Mouse (Mus musculus) midbrain, embryonic 15.5 days (tissue): ENCODE data around the gene Birc2. TPM values are rescaled to one million over a fixed set of nuclear protein-coding genes. Genes with fewer than 3 reads are reported as not detected.
A peak's percentile ranks its signal among the peaks of the same experiment; 100 is the strongest.

ENCODE experiments used
- ATAC-seq: fragments of 200-750 bp; cut with Nextera tagmentation; replicated peaks from 2 replicates; pipeline ENCODE4 v1.8.0; 2017; ENCODE audit warnings: moderate TSS enrichment
- H3K27ac ChIP-seq: fragments of 300-500 bp; sonication (generic); 2 replicates; pipeline ENCODE4 v1.5.1; 2015; ENCODE audit warnings: mild to moderate bottlenecking, inconsistent platforms
- H3K27me3 ChIP-seq: fragments of 300-500 bp; sonication (generic); replicated peaks from 2 replicates; pipeline ENCODE4 v1.6.1; 2015; ENCODE audit warnings: inconsistent platforms
- H3K36me3 ChIP-seq: fragments of 300-500 bp; sonication (generic); replicated peaks from 2 replicates; pipeline ENCODE4 v1.6.1; 2015; ENCODE audit warnings: inconsistent platforms
- H3K4me1 ChIP-seq: fragments of 300-500 bp; sonication (generic); 2 replicates; pipeline ENCODE4 v1.6.1; 2015; ENCODE audit warnings: inconsistent platforms
- H3K4me2 ChIP-seq: fragments of 300-500 bp; sonication (generic); 2 replicates; pipeline ENCODE4 v1.6.1; 2015; ENCODE audit warnings: inconsistent platforms, mild to moderate bottlenecking, moderate library complexity
- H3K4me3 ChIP-seq: fragments of 300-500 bp; sonication (generic); 2 replicates; pipeline ENCODE4 v1.5.1; 2015; ENCODE audit warnings: mild to moderate bottlenecking, inconsistent platforms
- H3K9ac ChIP-seq: fragments of 300-500 bp; sonication (generic); 2 replicates; pipeline ENCODE4 v1.6.1; 2015; ENCODE audit warnings: mild to moderate bottlenecking, inconsistent platforms
- H3K9me3 ChIP-seq: fragments of 300-500 bp; sonication (generic); 2 replicates; pipeline ENCODE4 v1.6.1; 2016; ENCODE audit warnings: inconsistent platforms
- WGBS: fragments of 180-500 bp; shearing (Covaris S2); methylation state at CpG from one replicate; pipeline ENCODE4 v1.1.7; 2015; ENCODE audit warnings: mixed read lengths; 5-methylcytosine and 5-hydroxymethylcytosine counted together
- microRNA-seq: library from miRNA; unstranded; fragments of <30 nt; microRNA quantifications from one replicate; pipeline ENCODE4, GENCODE M21; 2016
- polyA plus RNA-seq: library from polyadenylated mRNA; unstranded; fragments of >200 nt; fragmentation: Nextera tagmentation; extraction: Ambion mirVana; gene quantifications from 2 replicates; pipeline ENCODE4 v1.2.1, GENCODE M21; 2015

Gene Birc2
- polyA plus RNA-seq, 1 experiment from 2014 or later = 45.5 TPM

DNA sequence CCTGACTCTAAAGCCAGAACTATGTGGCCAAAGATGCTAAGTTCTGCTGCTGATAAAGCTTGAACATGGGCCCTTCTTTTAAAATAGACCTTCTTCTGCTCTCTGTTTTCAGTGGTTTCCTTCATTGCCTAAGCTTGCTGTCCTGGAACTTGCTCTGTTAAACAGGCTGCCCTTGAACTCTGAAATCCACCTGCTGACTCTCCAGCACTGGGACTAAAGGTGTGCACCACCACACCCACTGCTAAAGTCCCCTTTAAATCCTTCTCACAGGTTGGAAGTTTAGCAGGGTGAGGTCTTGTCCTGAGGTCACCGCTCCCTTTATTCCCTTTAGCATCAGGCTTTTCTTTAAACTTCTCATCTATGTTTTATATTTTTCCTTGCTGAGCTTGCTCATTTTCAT, 59.9 kb downstream of the Birc2 start:
- ATAC-seq = no peak
- H3K27me3 ChIP-seq = no peaks in the 10 kb centered on the region
- no peaks in the 10 kb centered on the region for H3K4me1 ChIP-seq
- 100% methylated on average over 1 of the region's 1 CpGs for WGBS
- H3K27ac ChIP-seq = no peak overlapping the region
- H3K9me3 ChIP-seq = no peaks in the 10 kb centered on the region
- no peak overlapping the region for H3K4me3 ChIP-seq
- no peak overlapping the region for H3K4me2 ChIP-seq
- no peak overlapping the region for H3K9ac ChIP-seq
- no peaks in the 10 kb centered on the region for H3K36me3 ChIP-seq

DNA sequence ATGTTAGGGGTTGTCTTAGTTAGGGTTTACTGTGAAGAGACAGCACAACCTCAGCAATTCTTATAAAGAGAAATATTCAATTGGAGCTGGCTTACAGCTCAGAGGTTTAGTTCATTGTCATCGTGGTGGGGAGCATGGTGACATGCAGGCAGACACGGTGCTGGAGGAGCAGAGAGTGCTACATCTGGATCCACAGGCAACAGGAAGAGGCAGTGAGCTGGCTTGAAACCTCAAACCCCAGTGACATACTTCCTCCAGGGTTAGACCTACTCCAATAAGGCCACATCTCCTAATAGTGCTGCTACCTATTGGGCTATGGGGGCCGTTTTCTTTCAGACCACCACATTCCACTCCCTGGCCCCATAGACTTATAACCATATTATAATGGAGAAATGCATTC, 60.9 kb downstream of the Birc2 start:
- ATAC-seq = no peak
- no peaks in the 10 kb centered on the region for H3K36me3 ChIP-seq
- 66% methylated on average over 3 of the region's 3 CpGs for WGBS
- no peaks in the 10 kb centered on the region for H3K27me3 ChIP-seq
- H3K4me2 ChIP-seq = no peak overlapping the region
- no peaks in the 10 kb centered on the region for H3K4me1 ChIP-seq
- H3K9me3 ChIP-seq = no peaks in the 10 kb centered on the region
- no peak overlapping the region for H3K27ac ChIP-seq
- H3K9ac ChIP-seq = no peak overlapping the region
- no peak overlapping the region for H3K4me3 ChIP-seq

DNA sequence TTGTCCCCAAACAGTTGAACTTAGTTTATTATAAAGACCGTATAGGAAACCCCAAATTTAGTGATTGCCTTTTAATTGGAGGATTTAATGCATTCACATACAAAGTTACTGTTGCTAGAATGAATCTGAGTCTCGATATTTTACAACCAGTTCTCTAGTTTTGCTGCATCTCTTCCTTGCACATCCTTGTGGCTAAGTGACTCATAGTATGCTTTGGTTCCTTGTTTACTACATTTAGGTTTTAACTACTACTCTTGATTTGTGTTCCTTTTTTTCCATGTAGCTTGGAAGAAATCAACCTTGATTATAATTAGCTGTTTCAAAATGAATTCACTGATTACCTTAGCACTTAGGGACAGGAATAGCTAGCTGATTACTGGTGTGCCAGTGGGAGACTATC, 61.9 kb downstream of the Birc2 start:
- no peaks in the 10 kb centered on the region for H3K36me3 ChIP-seq
- no peak overlapping the region for H3K4me3 ChIP-seq
- H3K4me2 ChIP-seq = no peak overlapping the region
- no peaks in the 10 kb centered on the region for H3K27me3 ChIP-seq
- no peak overlapping the region for H3K9ac ChIP-seq
- no peak for ATAC-seq
- no peaks in the 10 kb centered on the region for H3K4me1 ChIP-seq
- no peaks in the 10 kb centered on the region for H3K9me3 ChIP-seq
- WGBS = 93% methylated on average over 2 of the region's 2 CpGs
- no peak overlapping the region for H3K27ac ChIP-seq

- Histone ChIP-seq H3K9me3 (no peaks in the 10 kb centered on the region), H3K9ac (no peak overlapping the region), H3K4me3 (no peak overlapping the region), H3K4me1 (no peaks in the 10 kb centered on the region), H3K4me2 (no peak overlapping the region), H3K27ac (no peak overlapping the region), H3K36me3 (no peaks in the 10 kb centered on the region), H3K27me3 (no peaks in the 10 kb centered on the region)
- ATAC-seq = no peak
- 85% methylated on average over 10 of the region's 10 CpGs for WGBS
Observed at GRCm38 (mm10) chr9:7774538-7774937, 62.3 kb downstream of the Birc2 start.

GRCm38 (mm10) chr9:7773686-7774085, 63.2 kb downstream of the Birc2 start:
- Histone ChIP-seq H3K4me1 (no peaks in the 10 kb centered on the region), H3K4me2 (no peak overlapping the region), H3K4me3 (no peak overlapping the region), H3K36me3 (no peaks in the 10 kb centered on the region), H3K9ac (no peak overlapping the region), H3K9me3 (no peaks in the 10 kb centered on the region), H3K27me3 (no peaks in the 10 kb centered on the region), H3K27ac (no peak overlapping the region)
- WGBS = 94% methylated on average over 5 of the region's 5 CpGs
- no peak for ATAC-seq

- H3K36me3 ChIP-seq = no peaks in the 10 kb centered on the region
- H3K9ac ChIP-seq = no peak overlapping the region
- no peak overlapping the region for H3K4me3 ChIP-seq
- 65% methylated on average over 4 of the region's 4 CpGs for WGBS
- H3K4me2 ChIP-seq = no peak overlapping the region
- peak; percentile 51; the same call in 1 of the 2 replicates for ATAC-seq
- H3K4me1 ChIP-seq = peaks cover 1% of the 10 kb centered on the region
- H3K9me3 ChIP-seq = no peaks in the 10 kb centered on the region
- no peaks in the 10 kb centered on the region for H3K27me3 ChIP-seq
- H3K27ac ChIP-seq = no peak overlapping the region
Observed at GRCm38 (mm10) chr9:7772773-7773454, 64.0 kb downstream of the Birc2 start.

DNA sequence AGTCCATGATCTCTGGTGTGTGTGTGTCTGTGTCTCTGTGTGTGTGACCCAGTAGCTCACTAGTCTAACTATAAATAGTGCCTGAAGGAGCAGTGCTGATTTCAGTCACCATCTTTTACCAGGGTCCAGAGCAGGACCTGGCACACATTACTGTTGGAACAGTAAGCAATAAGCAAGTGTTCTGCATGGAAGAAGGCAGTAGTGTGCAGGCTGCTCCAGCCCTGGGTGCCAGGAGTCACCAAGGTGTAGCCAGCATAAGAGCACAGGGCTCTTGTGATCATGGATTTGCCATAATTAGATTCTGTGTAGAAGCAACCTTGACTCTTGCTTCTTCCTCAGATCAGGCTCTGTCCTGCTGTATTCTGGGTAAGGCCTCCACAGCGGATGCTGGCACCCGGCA, 64.5 kb downstream of the Birc2 start:
- 78% methylated on average over 2 of the region's 2 CpGs for whole genome bisulfite sequencing
- ATAC-seq = no peak
- Histone ChIP-seq H3K4me2 (no peak overlapping the region), H3K9me3 (no peaks in the 10 kb centered on the region), H3K4me3 (no peak overlapping the region), H3K9ac (no peak overlapping the region), H3K4me1 (peaks cover 7% of the 10 kb centered on the region), H3K27me3 (no peaks in the 10 kb centered on the region), H3K27ac (no peak overlapping the region), H3K36me3 (no peaks in the 10 kb centered on the region)

- H3K4me2 ChIP-seq = no peak overlapping the region
- H3K9ac ChIP-seq = no peak overlapping the region
- H3K4me1 ChIP-seq = peaks cover 10% of the 10 kb centered on the region
- no peaks in the 10 kb centered on the region for H3K27me3 ChIP-seq
- no peaks in the 10 kb centered on the region for H3K9me3 ChIP-seq
- H3K27ac ChIP-seq = no peak overlapping the region
- ATAC-seq = no peak
- no peak overlapping the region for H3K4me3 ChIP-seq
- 89% methylated on average over 5 of the region's 5 CpGs for WGBS
- H3K36me3 ChIP-seq = no peaks in the 10 kb centered on the region
Observed at GRCm38 (mm10) chr9:7769491-7769890, 67.4 kb downstream of the Birc2 start.

DNA sequence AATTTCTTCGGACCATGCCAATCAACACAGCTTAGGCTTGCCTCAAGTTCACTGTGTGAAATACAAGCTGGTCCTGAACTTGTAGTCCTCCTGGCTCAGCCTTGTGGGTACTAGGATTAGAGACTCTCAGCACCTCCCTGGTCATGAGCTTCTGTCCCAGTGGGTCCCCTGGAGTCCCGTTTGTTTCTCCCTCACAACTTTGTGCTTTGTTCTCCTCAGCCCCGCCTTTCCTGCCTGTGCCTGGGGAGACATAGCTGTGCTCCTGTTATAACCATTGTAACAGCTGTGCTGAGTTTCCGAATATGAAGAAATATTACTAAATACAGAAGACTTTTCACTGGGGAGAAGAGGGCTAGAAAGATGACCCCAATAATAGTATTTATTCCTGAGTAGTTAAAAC, 67.8 kb downstream of the Birc2 start:
- Histone ChIP-seq H3K9ac (no peak overlapping the region), H3K36me3 (no peaks in the 10 kb centered on the region), H3K27ac (no peak overlapping the region), H3K9me3 (no peaks in the 10 kb centered on the region), H3K4me3 (no peak overlapping the region), H3K4me1 (peaks cover 13% of the 10 kb centered on the region), H3K4me2 (no peak overlapping the region), H3K27me3 (no peaks in the 10 kb centered on the region)
- no peak for ATAC-seq
- 69% methylated on average over 4 of the region's 4 CpGs for WGBS

Small RNAs within 50 kb of the gene (microRNA-seq; reads per million reads assigned to microRNA genes)
- 2.0 reads per million, percentile 3 among the genes with 10 or more reads in this experiment for gene Mir5618

Other genes with a start within 250 kb of the Birc2 start
- not detected in 2 replicates for gene Mmp20, start 208.8 kb downstream of the Birc2 start, polyA plus RNA-seq
- not detected in 2 replicates for gene Mmp7, start 145.0 kb downstream of the Birc2 start, polyA plus RNA-seq
- gene Tmem123, start 73.0 kb downstream of the Birc2 start, polyA plus RNA-seq = 18.0 and 20.1 TPM in 2 replicates
- gene Birc3, start 36.1 kb upstream of the Birc2 start, polyA plus RNA-seq = 2.3 and 2.7 TPM in 2 replicates
- 8.0 and 9.2 TPM in 2 replicates for gene Yap1, start 167.5 kb upstream of the Birc2 start, polyA plus RNA-seq
- 15.1 TPM in 2 replicates for gene Cfap300, start 205.8 kb upstream of the Birc2 start, polyA plus RNA-seq